Mouse (Mus musculus) limb, embryonic 11.5 days (tissue): ENCODE measurements around the gene Sucla2. TPM values are rescaled to one million over a fixed set of nuclear protein-coding genes. Genes with fewer than 3 reads are reported as not detected.
A peak's percentile ranks its signal among the peaks of the same experiment; 100 is the strongest.
"Not testable (repeated sequence)": the region's sequence is repeated elsewhere in the genome, so short reads cannot be mapped to it uniquely, and the experiment has no call there.

Experiments used
- ATAC-seq: fragments of 200-750 bp; cut with Nextera tagmentation; 2 replicates; pipeline ENCODE4 v1.8.0; 2017; ENCODE audit warnings: low read depth; ENCODE audit not compliant: insufficient number of reproducible peaks, low FRiP score, low TSS enrichment
- DNase-seq: peaks from one replicate; pipeline ENCODE4 v3.0.0-alpha.2; 2015; ENCODE audit warnings: low spot score
- H3K27ac ChIP-seq: fragments of 300-500 bp; sonication (generic); replicated peaks from 2 replicates; pipeline ENCODE4 v1.5.1; 2014; ENCODE audit warnings: low read depth, mild to moderate bottlenecking, low read length
- H3K27me3 ChIP-seq: fragments of 300-500 bp; sonication (generic); 2 replicates; pipeline ENCODE4 v1.6.1; 2014; ENCODE audit warnings: mild to moderate bottlenecking, low read length, mixed read lengths; ENCODE audit not compliant: control insufficient read depth, insufficient read depth
- H3K36me3 ChIP-seq: fragments of 300-500 bp; sonication (generic); 2 replicates; pipeline ENCODE4 v1.6.1; 2014; ENCODE audit warnings: mild to moderate bottlenecking, low read length, moderate library complexity, mixed read lengths; ENCODE audit not compliant: control insufficient read depth, insufficient read depth
- H3K4me1 ChIP-seq: fragments of 300-500 bp; sonication (generic); 2 replicates; pipeline ENCODE4 v1.6.1; 2014; ENCODE audit warnings: low read length, mixed read lengths; ENCODE audit not compliant: control insufficient read depth, insufficient read depth
- H3K4me2 ChIP-seq: fragments of 300-500 bp; sonication (generic); 2 replicates; pipeline ENCODE4 v1.6.1; 2014; ENCODE audit warnings: low read depth, mild to moderate bottlenecking, moderate library complexity; ENCODE audit not compliant: severe bottlenecking
- H3K4me3 ChIP-seq: fragments of 300-500 bp; sonication (generic); 2 replicates; pipeline ENCODE4 v1.5.1; 2014; ENCODE audit warnings: low read depth, low read length
- H3K9ac ChIP-seq: fragments of 300-500 bp; sonication (generic); 2 replicates; pipeline ENCODE4 v1.6.1; 2014; ENCODE audit warnings: mild to moderate bottlenecking, low read length
- H3K9me3 ChIP-seq: fragments of 300-500 bp; sonication (generic); 2 replicates; pipeline ENCODE4 v1.6.1; 2016; ENCODE audit warnings: low read length; ENCODE audit not compliant: control insufficient read depth
- WGBS: fragments of 180-500 bp; shearing (Covaris S2); extraction: QIAGEN DNeasy Blood & Tissue Kit; methylation state at CpG from one replicate; pipeline ENCODE4 v1.1.7; 2014; 5-methylcytosine and 5-hydroxymethylcytosine counted together
- polyA plus RNA-seq: library from polyadenylated mRNA; unstranded; fragments of >200 nt; fragmentation: Nextera tagmentation; extraction: Ambion mirVana; gene quantifications from 2 replicates; pipeline ENCODE4 v1.2.1, GENCODE M21; 2014

Sucla2 gene
- polyA plus RNA-seq, 1 experiment from 2014 or later = 109 TPM

GRCm38 (mm10) chr14:73553122-73553696, 28.1 kb downstream of the Sucla2 start:
- DNase-seq = no peak
- ATAC-seq = no peak; the same call in 1 of the 2 replicates
- Histone ChIP-seq H3K4me3 (peak overlapping the region; percentile 95), H3K36me3 (0 out of 2 replicates have a peak, but pooled peaks cover 2% of the 10 kb centered on the region), H3K9ac (peak overlapping the region; percentile 94), H3K4me2 (peak overlapping the region; percentile 64), H3K27me3 (no peaks in the 10 kb centered on the region), H3K9me3 (no peaks in the 10 kb centered on the region), H3K4me1 (peaks cover 4% of the 10 kb centered on the region; the same call in 1 of the 2 replicates), H3K27ac (peak overlapping the region; percentile 69; the same call in 1 of the 2 replicates)
- WGBS = 2% methylated on average over 10 of the region's 10 CpGs

GRCm38 (mm10) chr14:73569831-73570230, 44.7 kb downstream of the Sucla2 start:
- WGBS = 94% methylated on average over 4 of the region's 4 CpGs
- H3K4me1 ChIP-seq, H3K4me2 ChIP-seq, H3K27me3 ChIP-seq, H3K9ac ChIP-seq, DNase-seq, H3K9me3 ChIP-seq, ATAC-seq, H3K27ac ChIP-seq, H3K4me3 ChIP-seq, H3K36me3 ChIP-seq: not testable (repeated sequence)

DNA sequence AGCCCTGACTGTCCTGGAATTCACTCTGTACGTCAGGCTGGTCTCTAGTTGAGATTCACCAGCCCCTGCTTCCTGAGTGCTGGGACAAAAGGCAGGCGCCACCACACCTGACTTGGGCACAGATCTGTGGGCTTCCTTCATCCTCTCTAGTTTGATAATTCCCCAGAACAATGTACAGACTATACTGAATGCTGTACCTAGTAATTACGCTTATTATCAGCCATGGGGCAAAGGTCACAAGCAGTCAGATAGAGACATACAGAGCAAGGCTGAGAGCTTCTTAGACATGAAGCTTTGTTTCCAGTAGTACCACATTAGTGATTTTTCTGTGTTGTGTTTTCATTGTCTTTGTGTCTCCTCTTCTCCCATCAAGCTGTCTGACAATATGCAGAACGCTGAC, 46.0 kb downstream of the Sucla2 start:
- no peak for ATAC-seq
- 93% methylated on average over 4 of the region's 4 CpGs for WGBS
- Histone ChIP-seq H3K4me2 (no peak overlapping the region), H3K36me3 (peaks cover 2% of the 10 kb centered on the region; the same call in 1 of the 2 replicates), H3K9me3 (no peaks in the 10 kb centered on the region), H3K27ac (no peak overlapping the region), H3K9ac (no peak overlapping the region), H3K4me1 (no peaks in the 10 kb centered on the region), H3K27me3 (no peaks in the 10 kb centered on the region), H3K4me3 (no peak overlapping the region)
- no peak for DNase-seq

GRCm38 (mm10) chr14:73574053-73574452, 48.9 kb downstream of the Sucla2 start:
- no peaks in the 10 kb centered on the region for H3K27me3 ChIP-seq
- no peaks in the 10 kb centered on the region for H3K4me1 ChIP-seq
- H3K4me2 ChIP-seq = no peak overlapping the region
- H3K36me3 ChIP-seq = peaks cover 2% of the 10 kb centered on the region; the same call in 1 of the 2 replicates
- 96% methylated on average over 5 of the region's 5 CpGs for WGBS
- no peak overlapping the region for H3K9ac ChIP-seq
- ATAC-seq (no peak), DNase-seq (no peak)
- no peaks in the 10 kb centered on the region for H3K9me3 ChIP-seq
- H3K27ac ChIP-seq = no peak overlapping the region
- no peak overlapping the region for H3K4me3 ChIP-seq

GRCm38 (mm10) chr14:73576336-73576735, 51.2 kb downstream of the Sucla2 start:
- Histone ChIP-seq H3K4me1 (no peaks in the 10 kb centered on the region), H3K36me3 (peaks cover 2% of the 10 kb centered on the region; the same call in 1 of the 2 replicates), H3K9ac (no peak overlapping the region), H3K9me3 (no peaks in the 10 kb centered on the region), H3K4me2 (no peak overlapping the region), H3K27ac (no peak overlapping the region), H3K4me3 (no peak overlapping the region), H3K27me3 (no peaks in the 10 kb centered on the region)
- no peak for DNase-seq
- no peak for ATAC-seq

GRCm38 (mm10) chr14:73588080-73588479, 63.0 kb downstream of the Sucla2 start:
- Histone ChIP-seq H3K9ac (no peak overlapping the region), H3K27ac (no peak overlapping the region), H3K36me3 (no peaks in the 10 kb centered on the region), H3K4me2 (no peak overlapping the region), H3K27me3 (no peaks in the 10 kb centered on the region), H3K4me3 (no peak overlapping the region), H3K4me1 (no peaks in the 10 kb centered on the region), H3K9me3 (no peaks in the 10 kb centered on the region)
- 63% methylated on average over 1 of the region's 1 CpGs for WGBS
- DNase-seq (no peak), ATAC-seq (no peak)

- Histone ChIP-seq H3K9me3 (no peaks in the 10 kb centered on the region), H3K4me1 (no peaks in the 10 kb centered on the region), H3K4me2 (no peak overlapping the region), H3K9ac (no peak overlapping the region), H3K27me3 (no peaks in the 10 kb centered on the region), H3K4me3 (no peak overlapping the region), H3K27ac (no peak overlapping the region), H3K36me3 (no peaks in the 10 kb centered on the region)
- ATAC-seq (no peak), DNase-seq (no peak)
- WGBS = 82% methylated on average over 1 of the region's 1 CpGs
These were observed 67.0 kb downstream of the Sucla2 start for GRCm38 (mm10) chr14:73592166-73592565.

- no peak overlapping the region for H3K9ac ChIP-seq
- H3K27ac ChIP-seq = no peak overlapping the region
- no peaks in the 10 kb centered on the region for H3K27me3 ChIP-seq
- ATAC-seq (no peak), DNase-seq (no peak)
- no peak overlapping the region for H3K4me3 ChIP-seq
- H3K4me1 ChIP-seq = no peaks in the 10 kb centered on the region
- H3K4me2 ChIP-seq = no peak overlapping the region
- H3K9me3 ChIP-seq = no peaks in the 10 kb centered on the region; the same call in 1 of the 2 replicates
- WGBS = 93% methylated on average over 8 of the region's 8 CpGs
- peaks cover 4% of the 10 kb centered on the region for H3K36me3 ChIP-seq
These were observed 74.6 kb downstream of the Sucla2 start for GRCm38 (mm10) chr14:73599720-73600119.

DNA sequence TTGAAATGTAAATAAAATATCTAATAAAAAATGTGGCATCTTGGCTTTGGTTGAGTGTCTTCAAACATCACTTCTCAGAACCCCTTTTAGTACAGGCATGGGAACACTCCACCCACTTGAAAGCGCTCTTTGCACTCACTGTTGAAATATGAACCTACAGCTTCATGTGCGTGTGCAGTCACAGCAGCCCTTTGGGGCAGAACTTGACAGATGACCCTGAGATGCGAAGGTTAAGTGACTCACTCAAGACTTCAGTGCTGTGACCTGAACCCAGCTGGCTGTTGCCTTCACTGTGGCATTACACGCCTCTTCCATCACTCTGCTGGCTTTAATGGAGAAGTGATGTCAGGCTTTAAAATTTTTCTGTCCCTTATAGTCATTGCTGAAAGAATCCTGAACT, 82.6 kb downstream of the Sucla2 start:
- H3K9ac ChIP-seq = no peak overlapping the region
- ATAC-seq (no peak), DNase-seq (no peak)
- H3K4me2 ChIP-seq = no peak overlapping the region
- H3K27me3 ChIP-seq = no peaks in the 10 kb centered on the region
- no peaks in the 10 kb centered on the region for H3K9me3 ChIP-seq
- 57% methylated on average over 4 of the region's 4 CpGs for WGBS
- no peak overlapping the region for H3K27ac ChIP-seq
- H3K4me1 ChIP-seq = no peaks in the 10 kb centered on the region
- no peaks in the 10 kb centered on the region for H3K36me3 ChIP-seq
- no peak overlapping the region for H3K4me3 ChIP-seq
